Mouse (Mus musculus): Measurements from ENCODE around the gene Bcl6.

DNA sequence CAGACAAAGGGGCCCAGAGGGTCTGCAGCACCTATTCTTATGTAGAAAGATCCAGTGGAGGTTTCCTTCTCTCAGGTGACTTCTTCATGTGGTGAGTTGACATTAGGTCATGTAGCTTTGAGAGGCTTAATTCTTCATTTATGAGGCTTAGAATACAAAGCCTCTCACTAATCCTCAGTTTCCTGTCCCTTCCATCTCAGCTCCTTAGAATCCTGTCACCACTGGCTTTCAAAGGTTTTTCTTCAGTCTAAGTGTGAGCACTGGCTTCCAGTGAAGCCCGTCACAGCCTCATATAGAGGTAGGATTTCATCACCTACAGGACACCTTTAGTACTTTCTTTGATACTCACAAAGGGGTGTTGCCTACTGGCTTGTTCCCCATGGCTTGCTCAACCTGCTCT lies 65.7 kb downstream of the Bcl6 start:
- TF ChIP-seq CTCF (IDR thresholded peaks at IDR 0.05; ENCODE audit: low read depth, low read length) (no peak), POLR2A (IDR thresholded peaks at IDR 0.05; ENCODE audit: borderline replicate concordance, low read depth, low read length) (no peak)

Measured in bone marrow macrophage, adult 2 months (primary cell).